Mouse (Mus musculus): Measurements from ENCODE around the gene Trem1. TPM values are rescaled to one million over a fixed set of nuclear protein-coding genes. Genes with fewer than 3 reads are reported as not detected.

The Trem1 gene
- total RNA-seq (2014; fragmentation: Nextera tagmentation) (not detected in 2 replicates), total RNA-seq (2017) (0.27 and 0.94 TPM in 2 replicates)

DNA sequence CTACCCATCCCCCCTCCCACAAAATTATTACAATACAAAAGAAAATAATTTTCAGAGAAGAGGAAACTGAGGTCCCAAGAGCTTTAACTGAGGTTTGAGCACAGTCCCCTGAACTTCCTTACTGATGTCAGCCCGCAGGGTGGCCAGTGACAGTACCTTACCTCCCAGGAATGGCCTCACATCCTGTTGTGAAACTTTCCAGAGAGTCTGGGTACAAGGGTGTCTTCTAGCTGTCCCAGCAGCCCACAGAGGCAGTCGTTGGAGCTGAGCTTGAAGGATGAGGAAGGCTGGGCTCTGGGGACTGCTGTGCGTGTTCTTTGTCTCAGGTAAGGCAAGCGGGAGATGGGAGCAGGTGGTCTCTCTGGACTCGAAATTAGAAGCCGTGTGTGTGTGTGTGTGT, at the start of gene Trem1:
Gene Trem1 (plus strand): TSS at position 251 of the 400 bp plus-strand sequence.
- no peak for ATAC-seq (replicated peaks; ENCODE audit: low FRiP score, low TSS enrichment, poor library complexity, severe bottlenecking)

DNA sequence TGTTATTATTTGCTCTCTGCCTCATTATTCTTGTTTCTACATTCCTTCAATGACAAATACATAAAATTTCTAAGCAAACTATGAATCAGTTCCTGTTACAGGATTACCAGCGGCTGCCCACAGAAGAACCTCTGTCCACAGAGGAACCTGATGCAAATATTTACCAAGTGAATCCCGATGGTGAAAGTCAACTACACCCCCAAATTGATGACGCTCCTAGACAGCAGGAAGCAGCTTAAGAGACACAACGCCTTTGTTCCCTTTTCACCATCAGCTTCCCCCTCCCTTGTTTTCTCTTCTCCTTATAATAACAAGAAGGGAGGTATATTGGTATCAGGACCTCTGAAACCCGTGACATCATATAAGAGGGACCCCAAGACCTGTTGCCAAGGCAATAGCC, 47.3 kb upstream of the Trem1 start:
- no peak for ATAC-seq (replicated peaks; ENCODE audit: low FRiP score, low TSS enrichment, poor library complexity, severe bottlenecking)

DNA sequence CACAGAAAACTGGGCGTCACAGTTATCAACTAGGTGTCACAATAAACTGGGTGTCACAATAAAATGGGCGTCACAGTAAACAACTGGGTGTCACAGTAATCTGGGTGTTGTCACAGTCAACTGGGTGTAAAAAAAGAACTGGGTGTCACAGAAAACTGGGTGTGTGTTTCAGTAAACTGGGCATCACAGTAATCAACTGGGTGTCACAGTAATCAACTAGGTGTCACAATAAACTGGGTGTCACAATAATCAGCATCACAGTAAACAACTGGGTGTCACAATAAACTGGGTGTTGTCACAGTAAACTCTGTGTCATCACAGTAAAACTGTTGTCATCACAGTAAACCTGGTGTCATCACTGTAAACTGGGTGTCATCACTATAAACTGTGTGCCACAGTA, 40.2 kb upstream of the Trem1 start:
- no peak for ATAC-seq (replicated peaks; ENCODE audit: low FRiP score, low TSS enrichment, poor library complexity, severe bottlenecking)

DNA sequence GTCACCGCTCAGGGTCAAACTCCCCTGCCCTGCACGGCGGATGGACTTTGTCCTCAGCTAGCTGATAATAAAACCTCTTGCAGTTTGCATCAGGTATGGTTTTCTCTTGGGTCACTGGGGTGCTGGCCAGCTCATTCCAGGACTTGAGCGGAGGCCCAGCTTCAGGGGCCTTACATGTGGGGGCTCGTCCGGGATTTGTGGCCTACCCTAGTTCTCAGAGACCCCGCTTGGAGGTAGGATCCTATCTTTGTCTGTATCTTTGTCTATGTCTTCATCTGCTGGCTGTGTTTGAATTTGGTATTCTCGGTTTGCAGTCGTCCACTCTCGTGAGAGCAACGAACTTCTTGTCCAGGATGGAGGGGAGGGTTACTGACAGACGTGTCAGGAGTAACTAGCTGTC, 29.5 kb upstream of the Trem1 start:
- ATAC-seq (replicated peaks; ENCODE audit: low FRiP score, low TSS enrichment, poor library complexity, severe bottlenecking) = no peak

DNA sequence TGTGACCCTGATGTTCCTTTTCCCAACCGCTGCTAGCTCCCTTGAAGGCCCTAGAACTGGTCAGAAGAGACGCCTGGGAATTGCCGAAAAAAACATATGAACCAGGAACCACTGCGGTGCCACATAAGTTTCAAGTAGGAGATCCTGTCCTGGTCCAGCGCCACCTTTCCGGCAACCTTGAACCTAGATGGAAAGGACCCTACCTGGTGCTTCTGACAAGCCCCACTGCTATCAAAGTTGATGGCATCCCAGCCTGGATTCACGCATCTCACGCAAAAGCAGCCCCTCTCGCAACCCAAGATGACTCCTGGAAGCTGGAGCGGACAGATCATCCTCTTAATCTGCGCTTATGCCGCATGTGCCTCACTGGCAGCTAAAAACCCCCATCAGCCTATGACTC, 20.0 kb upstream of the Trem1 start:
- ATAC-seq (replicated peaks; ENCODE audit: low FRiP score, low TSS enrichment, poor library complexity, severe bottlenecking) = no peak

DNA sequence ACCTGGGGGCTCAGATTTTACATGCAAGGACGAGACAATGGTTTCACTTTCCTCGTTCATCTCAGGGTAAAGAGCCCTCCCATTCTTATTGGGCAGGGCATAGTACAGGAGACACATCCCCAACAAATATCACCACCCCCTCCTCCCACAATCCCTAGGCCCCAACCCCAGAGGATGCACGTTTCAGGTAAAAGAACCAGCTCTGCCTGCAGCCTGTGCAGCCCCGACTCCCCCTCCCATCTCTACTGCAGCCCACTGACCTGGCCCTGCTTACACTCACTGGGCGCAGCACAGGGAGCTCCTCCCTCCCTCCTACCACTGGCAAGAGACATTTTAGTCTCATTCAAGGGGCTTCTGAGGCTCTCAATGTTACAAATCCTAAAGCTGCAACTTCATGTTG, 19.1 kb upstream of the Trem1 start:
- no peak for ATAC-seq (replicated peaks; ENCODE audit: low FRiP score, low TSS enrichment, poor library complexity, severe bottlenecking)

DNA sequence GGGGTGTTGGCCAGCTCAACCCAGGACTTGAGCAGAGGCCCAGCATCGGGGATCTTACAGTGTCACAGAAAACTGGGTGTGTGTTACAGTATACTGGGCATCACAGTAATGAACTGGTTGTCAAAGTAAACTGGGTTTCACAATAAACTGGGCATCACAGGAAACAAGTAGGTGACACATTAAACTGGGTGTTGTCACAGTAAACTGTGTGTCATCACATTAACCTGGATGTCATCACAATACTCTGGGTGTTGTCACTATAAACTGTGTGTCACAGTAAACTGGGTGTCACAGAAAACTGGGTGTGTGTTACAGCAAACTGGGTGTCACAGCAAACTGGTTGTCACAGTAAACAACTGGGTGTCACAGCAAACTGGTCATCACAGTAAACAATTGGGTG, 17.1 kb upstream of the Trem1 start:
- ATAC-seq (replicated peaks; ENCODE audit: low FRiP score, low TSS enrichment, poor library complexity, severe bottlenecking) = no peak

DNA sequence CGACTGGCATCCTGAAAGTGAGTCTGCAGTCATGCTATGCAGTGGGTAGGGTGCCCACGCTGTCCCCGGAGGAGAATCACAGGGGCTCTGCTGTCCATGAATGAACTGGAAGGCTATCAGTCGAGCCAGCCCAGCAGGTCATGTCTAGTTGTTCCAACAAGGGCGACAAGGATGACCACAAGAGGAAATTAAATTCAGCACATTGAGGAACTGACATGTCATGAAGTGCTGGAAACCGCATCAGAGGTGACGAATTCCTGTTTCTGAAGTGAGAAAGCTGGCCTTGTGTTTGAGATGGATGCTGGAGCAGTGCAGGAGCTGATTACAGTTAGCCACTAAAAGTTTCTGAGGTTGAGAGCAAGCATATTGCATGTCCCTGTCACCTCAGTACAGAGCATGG, 1.9 kb upstream of the Trem1 start:
- ATAC-seq (replicated peaks; ENCODE audit: low FRiP score, low TSS enrichment, poor library complexity, severe bottlenecking) = no peak

DNA sequence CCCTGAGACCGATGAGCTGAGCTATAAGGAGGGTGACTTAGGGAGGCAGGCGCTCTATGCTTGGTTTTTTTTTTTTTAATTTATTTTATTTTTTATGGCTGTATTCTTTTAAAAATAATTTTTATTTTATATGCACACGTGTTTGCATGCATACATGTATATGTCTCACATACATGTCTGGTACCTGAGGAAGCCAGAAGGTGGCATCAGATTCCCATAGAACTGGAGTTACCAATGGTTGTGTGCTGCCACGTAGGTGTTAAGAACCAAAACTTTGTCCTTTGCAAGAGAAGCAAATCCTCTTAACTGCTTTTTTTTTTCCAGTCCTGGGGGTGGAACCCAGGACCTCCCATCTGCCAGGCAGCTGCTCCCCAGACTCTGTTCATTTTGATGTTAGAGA, 1.2 kb downstream of the Trem1 start:
- ATAC-seq (replicated peaks; ENCODE audit: low FRiP score, low TSS enrichment, poor library complexity, severe bottlenecking) = no peak

DNA sequence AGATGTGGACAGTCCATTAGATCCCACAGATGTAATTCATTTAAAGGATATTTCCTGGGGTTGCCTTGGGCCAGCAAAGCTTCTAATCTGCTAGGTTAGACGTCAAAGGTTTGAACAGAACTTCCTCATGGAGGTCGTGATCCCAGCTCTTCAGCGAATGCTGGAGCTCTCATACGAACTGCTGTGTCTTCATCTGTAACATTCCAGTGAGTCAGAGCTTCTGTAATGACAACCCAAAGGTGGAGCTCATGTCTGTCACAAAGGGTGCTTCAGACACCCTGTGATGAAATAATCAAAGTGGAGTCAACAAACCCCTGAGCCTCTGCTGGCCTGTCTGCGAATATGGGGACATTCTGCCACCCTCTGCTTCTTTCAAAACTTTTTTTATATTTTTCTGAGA, 2.0 kb downstream of the Trem1 start:
- ATAC-seq (replicated peaks; ENCODE audit: low FRiP score, low TSS enrichment, poor library complexity, severe bottlenecking) = no peak

DNA sequence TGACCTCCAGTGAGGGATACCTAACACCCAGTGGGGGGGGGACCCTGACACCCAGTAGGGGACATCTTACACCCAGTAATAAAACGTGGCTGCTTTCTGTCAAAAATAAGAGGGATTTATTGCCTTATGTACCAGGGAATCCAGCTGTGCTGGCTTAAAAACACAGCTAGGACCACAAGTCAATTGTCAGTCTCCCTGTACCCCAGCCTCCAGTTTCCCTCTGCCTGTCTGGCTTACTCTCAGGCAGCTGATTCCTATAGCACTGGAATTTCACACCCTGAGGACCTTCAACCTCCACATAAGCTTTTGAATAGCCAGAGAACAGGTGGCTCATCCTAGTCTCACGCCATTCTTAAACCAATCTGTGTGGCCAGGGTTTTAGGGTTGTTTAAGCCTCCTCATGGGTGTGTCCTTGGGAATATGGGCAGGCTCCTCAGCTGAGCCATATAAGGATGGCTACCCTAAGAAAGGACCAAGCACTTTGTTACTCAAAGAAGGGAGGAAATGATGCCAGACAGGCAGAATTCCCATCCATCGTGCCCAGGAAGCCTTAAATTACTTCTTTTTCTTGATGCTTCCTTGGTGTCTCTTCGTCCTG, 3.3 kb downstream of the Trem1 start:
- no peak for ATAC-seq (replicated peaks; ENCODE audit: low FRiP score, low TSS enrichment, poor library complexity, severe bottlenecking)

DNA sequence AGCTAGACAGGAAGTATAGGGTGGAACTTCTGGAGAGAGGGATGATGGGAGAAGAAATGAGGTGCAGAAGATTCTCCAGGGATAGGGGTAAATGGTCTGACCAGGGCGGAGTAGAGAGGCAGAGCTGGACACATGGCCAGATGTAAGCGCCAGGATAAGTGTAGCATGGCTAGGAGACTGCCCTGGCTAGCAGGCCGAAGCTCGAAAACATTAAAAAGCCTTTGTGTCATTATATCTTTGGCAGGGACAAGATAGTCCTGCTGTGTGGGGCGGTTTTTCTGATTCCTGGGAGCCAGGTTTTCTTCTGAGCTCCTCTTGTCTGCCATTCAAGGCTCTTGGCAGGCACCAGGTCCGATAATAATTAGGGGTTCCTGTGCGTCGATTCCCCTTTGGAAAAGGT, 5.1 kb downstream of the Trem1 start:
- ATAC-seq (replicated peaks; ENCODE audit: low FRiP score, low TSS enrichment, poor library complexity, severe bottlenecking) = no peak

DNA sequence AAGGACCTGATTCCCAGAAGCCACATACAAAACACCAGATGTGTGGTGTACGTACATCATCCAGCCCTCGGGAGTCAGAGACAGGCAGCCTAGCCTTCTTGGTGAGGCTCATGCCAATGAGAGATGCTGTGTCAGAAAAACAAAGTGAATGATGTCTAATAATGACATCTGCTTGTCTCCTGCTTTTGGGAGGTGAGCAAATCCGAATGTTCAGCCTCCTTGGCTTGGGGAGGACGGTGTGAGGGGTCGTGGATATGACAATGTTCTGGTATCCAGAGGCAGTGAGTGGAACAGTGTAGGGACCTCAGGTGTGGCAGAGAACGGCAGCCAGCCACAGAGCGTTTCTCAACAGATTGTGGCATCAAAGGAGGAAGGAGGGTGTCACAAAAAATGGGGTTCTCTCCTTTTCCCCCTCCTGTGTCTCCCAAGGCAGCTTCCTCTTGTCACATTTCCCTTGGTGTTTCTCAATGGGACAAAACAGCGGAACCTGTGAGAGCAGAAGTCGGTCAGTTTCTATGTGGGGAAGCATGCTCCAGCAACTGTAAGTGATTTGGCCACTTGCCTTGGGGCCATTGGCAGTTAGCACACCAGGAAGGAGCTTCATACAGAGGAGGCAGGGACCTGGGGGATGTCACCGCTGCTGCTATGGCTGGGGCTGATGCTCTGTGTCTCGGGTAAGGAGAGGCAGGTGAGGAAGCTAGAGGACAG, 14.8 kb downstream of the Trem1 start, which contains the start of gene Trem3:
Gene Trem3 (plus strand): TSS at position 557 of the 708 bp plus-strand sequence.
- ATAC-seq (replicated peaks; ENCODE audit: low FRiP score, low TSS enrichment, poor library complexity, severe bottlenecking) = no peak

DNA sequence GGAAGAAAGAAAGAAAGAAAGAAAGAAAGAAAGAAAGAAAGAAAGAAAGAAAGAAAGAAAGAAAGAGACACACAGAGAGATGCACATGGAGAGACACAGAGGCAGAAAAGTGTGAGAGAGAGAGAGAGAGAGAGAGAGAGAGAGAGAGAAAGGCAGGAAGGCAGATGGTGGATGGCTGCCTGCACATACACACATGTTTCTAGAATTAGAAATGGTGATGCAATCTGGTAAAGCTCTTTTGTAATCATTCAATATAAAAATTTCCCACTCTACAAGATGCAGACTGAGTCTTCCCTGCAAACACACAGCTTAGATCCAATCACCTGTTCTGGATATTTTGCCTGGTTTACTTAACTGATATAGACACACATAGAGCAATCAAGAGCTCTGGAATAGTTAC, 16.5 kb downstream of the Trem1 start:
- ATAC-seq (replicated peaks; ENCODE audit: low FRiP score, low TSS enrichment, poor library complexity, severe bottlenecking) = no peak

DNA sequence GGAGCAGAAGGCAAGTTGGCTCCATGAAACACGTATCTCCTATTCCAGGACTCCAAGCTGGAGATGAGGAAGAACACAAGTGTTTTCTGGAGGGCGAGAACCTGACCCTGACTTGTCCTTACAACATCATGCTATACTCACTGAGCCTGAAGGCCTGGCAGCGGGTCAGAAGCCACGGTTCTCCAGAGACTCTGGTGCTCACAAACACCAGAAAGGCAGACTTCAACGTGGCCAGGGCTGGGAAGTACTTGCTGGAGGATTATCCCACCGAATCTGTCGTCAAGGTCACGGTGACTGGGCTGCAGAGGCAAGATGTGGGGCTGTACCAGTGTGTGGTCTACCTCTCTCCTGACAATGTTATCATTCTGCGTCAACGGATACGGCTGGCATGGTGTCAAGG, 16.9 kb downstream of the Trem1 start:
- no peak for ATAC-seq (replicated peaks; ENCODE audit: low FRiP score, low TSS enrichment, poor library complexity, severe bottlenecking)

DNA sequence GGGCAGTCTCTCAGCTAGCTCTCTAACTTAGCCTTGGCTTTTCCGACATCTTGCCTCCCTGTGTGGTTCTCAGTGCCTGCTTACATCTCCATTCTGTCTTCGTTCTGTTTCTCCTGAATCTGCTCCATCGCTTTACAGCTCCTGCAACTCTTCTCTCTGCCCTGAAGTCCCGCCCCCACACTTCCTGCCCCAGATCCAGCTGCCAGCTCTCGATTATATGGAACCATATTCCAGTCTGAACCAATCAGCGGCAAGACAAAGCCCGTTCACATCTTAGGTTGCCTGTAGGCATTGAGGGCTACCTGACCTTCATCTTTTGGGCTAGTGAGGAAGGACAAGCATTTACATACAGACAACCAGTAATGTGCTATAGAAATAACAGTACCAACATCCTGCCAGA, 18.1 kb downstream of the Trem1 start:
- ATAC-seq (replicated peaks; ENCODE audit: low FRiP score, low TSS enrichment, poor library complexity, severe bottlenecking) = no peak

DNA sequence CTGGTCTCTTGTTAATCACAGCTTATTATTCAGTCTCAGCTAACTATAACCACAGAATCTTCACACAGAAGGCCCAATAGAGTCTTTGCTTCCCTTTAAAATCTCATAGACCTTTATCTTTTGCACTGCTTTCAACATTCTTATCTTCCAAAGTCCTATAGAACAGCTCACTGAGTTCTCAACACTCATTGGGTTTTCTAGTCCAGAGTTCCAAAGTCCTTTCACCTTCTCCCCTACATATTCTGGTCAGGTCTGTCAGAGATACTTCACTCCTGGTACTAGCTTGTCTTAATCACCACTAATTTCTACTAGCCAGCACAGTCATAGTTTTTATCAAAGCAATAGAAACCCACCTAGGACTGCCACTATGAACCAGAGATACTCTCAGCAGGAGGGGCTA, 24.0 kb downstream of the Trem1 start:
- no peak for ATAC-seq (replicated peaks; ENCODE audit: low FRiP score, low TSS enrichment, poor library complexity, severe bottlenecking)

DNA sequence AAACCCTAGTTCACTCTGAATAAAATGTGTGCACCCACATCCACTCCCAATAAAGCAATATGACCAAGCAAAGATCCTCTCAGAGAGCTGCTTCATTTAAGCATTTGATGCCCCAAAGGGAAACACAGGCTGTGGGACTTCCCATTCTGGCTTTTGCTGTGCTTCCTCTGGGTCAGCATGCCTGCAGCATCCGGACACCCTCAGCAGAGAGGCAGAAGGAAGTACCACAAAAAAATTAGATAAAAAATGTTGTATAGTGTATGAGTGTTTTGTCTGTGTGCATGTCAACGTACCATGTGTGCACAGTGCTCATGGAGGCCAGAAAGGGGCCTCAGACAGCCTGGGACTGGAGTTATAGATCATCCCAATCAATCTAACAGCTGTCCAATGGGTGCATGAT, 29.3 kb downstream of the Trem1 start:
- ATAC-seq (replicated peaks; ENCODE audit: low FRiP score, low TSS enrichment, poor library complexity, severe bottlenecking) = no peak

DNA sequence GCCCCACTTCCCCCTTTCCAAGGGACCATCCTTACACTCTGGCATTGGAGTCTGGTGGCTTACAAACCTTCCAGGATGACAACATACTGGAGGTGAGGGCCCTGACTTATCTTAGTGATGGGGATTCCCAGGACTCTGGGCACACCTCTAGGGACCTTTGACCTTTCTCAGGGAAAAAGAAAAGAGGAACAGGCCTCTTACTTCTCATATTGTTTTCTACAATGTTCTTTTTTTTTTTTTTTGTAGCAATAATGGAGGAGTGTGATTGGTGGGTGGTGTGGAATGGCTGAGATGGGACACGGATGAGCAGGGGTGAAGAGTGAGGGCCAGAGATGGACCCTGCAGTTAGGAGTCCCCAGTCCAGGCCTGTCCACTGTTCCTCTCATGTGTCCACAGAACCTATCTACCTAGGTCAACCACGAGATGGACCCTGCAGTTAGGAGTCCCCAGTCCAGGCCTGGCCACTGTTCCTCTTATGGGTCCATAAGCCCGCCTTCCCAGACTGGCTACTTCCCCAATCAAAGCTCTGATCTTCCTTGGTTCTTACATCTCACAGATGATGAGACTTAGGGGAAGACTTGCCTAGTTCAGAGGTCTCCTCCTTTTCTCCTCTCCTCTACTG, 31.3 kb downstream of the Trem1 start, which contains the start of gene Treml4:
Gene Treml4 (plus strand): TSS at position 555 of the 622 bp plus-strand sequence.
- ATAC-seq (replicated peaks; ENCODE audit: low FRiP score, low TSS enrichment, poor library complexity, severe bottlenecking) = no peak

DNA sequence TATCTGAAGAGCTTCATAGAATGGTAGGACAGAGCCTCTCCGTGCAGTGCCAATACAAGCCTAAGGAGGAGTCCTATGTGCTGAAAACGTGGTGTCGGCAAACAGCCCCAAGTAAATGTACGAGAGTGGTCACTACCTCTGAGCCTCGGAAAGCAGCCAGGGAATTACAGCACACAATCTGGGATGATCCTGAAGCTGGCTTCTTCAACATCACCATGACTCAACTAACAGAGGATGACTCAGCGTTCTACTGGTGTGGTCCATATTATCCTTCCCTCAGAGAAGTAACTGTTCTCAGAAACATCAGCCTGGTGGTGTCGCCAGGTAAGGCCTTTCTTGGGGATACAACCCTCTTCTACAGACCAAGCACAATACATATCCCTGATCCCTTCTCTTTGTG, 32.1 kb downstream of the Trem1 start:
- no peak for ATAC-seq (replicated peaks; ENCODE audit: low FRiP score, low TSS enrichment, poor library complexity, severe bottlenecking)

DNA sequence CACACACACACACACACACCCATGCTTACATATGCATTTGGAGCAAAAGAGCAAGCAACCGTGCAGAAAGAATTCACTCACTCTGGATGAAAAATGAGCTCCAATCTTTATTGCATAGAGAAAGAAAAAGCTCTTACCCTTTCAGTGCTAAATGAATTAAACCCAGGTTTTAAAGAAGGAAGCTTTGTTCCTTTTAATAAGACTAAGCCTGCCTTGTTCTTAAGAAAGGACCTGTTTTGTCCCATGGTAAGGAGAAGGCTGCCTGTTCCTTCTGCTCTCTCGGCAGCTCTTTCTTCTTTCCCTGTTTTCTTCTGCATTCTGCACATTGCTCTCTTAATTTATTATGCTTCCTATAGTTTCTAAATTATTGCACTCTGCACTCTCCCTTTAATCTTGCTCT, 33.6 kb downstream of the Trem1 start:
- ATAC-seq (replicated peaks; ENCODE audit: low FRiP score, low TSS enrichment, poor library complexity, severe bottlenecking) = no peak

All from megakaryocyte-erythroid progenitor cell, adult 5-6 weeks (primary cell).